Mouse (Mus musculus) kidney, postnatal 0 days (tissue): ENCODE measurements around the gene Myl6. TPM values are rescaled to one million over a fixed set of nuclear protein-coding genes. Genes with fewer than 3 reads are reported as not detected.

Source experiments
- ATAC-seq: fragments of 200-750 bp; cut with Nextera tagmentation; replicated peaks from 2 replicates; pipeline ENCODE4 v1.8.0; 2017; ENCODE audit warnings: low read depth, moderate number of reproducible peaks, moderate TSS enrichment, moderate library complexity; ENCODE audit not compliant: low FRiP score
- DNase-seq: peaks from one replicate; pipeline ENCODE4 v3.0.0-alpha.2; 2016; ENCODE audit warnings: low spot score
- H3K27ac ChIP-seq: fragments of 300-500 bp; sonication (generic); 2 replicates; pipeline ENCODE4 v1.5.1; 2014; ENCODE audit warnings: mild to moderate bottlenecking
- H3K27me3 ChIP-seq: fragments of 300-500 bp; sonication (generic); 2 replicates; pipeline ENCODE4 v1.6.1; 2014; ENCODE audit warnings: low read length, mixed read lengths; ENCODE audit not compliant: insufficient read depth
- H3K36me3 ChIP-seq: fragments of 300-500 bp; sonication (generic); 2 replicates; pipeline ENCODE4 v1.6.1; 2014; ENCODE audit warnings: low read length, mixed read lengths; ENCODE audit not compliant: insufficient read depth
- H3K4me1 ChIP-seq: fragments of 300-500 bp; sonication (generic); replicated peaks from 2 replicates; pipeline ENCODE4 v1.6.1; 2014; ENCODE audit warnings: antibody characterized with exemption, low read length, mixed read lengths; ENCODE audit not compliant: insufficient read depth
- H3K4me2 ChIP-seq: fragments of 300-500 bp; sonication (generic); 2 replicates; pipeline ENCODE4 v1.6.1; 2014; ENCODE audit warnings: mild to moderate bottlenecking, low read length, moderate library complexity, mixed read lengths
- H3K4me3 ChIP-seq: fragments of 300-500 bp; sonication (generic); replicated peaks from 2 replicates; pipeline ENCODE4 v1.5.1; 2014; ENCODE audit warnings: low read depth, low read length
- H3K9ac ChIP-seq: fragments of 300-500 bp; sonication (generic); 2 replicates; pipeline ENCODE4 v1.6.1; 2014; ENCODE audit warnings: low read depth, low read length
- H3K9me3 ChIP-seq: fragments of 300-500 bp; sonication (generic); replicated peaks from 2 replicates; pipeline ENCODE4 v1.6.1; 2016; ENCODE audit warnings: low read length, inconsistent platforms, mixed read lengths
- CTCF ChIP-seq: IDR thresholded peaks from 2 replicates; pipeline ENCODE4 v1.5.1; 2016; ENCODE audit warnings: antibody characterized with exemption, low read depth, mild to moderate bottlenecking, moderate library complexity
- WGBS: fragments of 180-500 bp; shearing (Covaris S2); extraction: QIAGEN DNeasy Blood & Tissue Kit; methylation state at CpG from one replicate; pipeline ENCODE4 v1.1.7; 2014; 5-methylcytosine and 5-hydroxymethylcytosine counted together
- polyA plus RNA-seq: library from polyadenylated mRNA; unstranded; fragments of >200 nt; fragmentation: Nextera tagmentation; extraction: Ambion mirVana; gene quantifications from 2 replicates; pipeline ENCODE4 v1.2.1, GENCODE M21; 2015

Gene Myl6
- polyA plus RNA-seq, 1 experiment from 2014 or later, result 1,495 TPM

DNA sequence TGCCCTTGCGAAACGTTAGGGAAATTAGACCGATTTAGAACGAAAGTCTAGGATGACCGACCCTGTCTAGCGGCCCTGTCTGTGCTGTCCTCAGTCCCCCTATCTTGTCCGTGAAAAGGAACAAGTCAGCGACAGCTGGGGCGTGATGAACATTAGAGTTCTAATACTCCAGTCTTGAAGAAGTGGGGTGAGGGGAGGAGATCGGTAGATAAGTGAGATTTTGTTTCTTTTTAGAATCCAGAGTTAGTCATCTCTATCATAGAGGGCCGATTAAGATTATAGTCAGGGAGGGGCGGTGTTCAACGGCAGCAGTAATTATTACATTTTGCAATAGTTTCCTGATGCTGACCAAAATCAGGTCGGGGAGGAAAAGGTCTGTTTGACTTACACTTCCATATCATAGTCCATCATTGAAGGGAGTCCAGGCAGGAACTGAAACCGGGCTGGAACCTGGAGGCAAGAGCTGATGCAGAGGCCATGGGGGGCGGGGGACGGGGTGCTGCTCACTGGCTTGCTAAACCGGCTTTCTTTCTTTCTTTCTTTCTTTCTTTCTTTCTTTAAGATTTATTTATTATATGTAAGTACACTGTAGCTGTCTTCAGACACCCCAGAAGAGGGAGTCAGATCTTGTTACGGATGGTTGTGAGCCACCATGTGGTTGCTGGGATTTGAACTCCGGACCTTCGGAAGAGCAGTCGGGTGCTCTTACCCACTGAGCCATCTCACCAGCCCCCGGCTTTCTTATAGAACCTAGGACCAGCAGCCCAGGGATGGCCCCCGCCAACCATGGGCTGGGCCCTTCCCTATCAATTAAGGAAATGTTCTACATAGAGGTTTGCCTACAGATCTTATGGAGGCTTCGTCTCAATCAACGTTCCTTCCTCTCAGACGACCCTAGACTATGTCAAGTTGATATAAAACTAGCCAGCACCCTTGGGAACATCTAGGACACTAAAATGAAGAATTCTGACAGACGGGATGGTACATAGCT is 32.7 kb upstream of the Myl6 start:
- Histone ChIP-seq H3K9me3 (no peaks in the 10 kb centered on the region), H3K4me1 (0 out of 2 replicates have a peak, but pooled peaks cover 8% of the 10 kb centered on the region), H3K9ac (peak overlapping the region; percentile 57), H3K4me2 (peak overlapping the region; percentile 78), H3K27ac (0 out of 2 replicates have a peak overlapping the region, but pooled peaks have one; percentile 0), H3K27me3 (no peaks in the 10 kb centered on the region), H3K36me3 (peaks cover 3% of the 10 kb centered on the region; the same call in 1 of the 2 replicates), H3K4me3 (peak overlapping the region; percentile 63)
- WGBS, result 26% methylated on average over 28 of the region's 28 CpGs
- TF ChIP-seq CTCF, result no peak
- ATAC-seq, result no peak
- DNase-seq, result no peak

DNA sequence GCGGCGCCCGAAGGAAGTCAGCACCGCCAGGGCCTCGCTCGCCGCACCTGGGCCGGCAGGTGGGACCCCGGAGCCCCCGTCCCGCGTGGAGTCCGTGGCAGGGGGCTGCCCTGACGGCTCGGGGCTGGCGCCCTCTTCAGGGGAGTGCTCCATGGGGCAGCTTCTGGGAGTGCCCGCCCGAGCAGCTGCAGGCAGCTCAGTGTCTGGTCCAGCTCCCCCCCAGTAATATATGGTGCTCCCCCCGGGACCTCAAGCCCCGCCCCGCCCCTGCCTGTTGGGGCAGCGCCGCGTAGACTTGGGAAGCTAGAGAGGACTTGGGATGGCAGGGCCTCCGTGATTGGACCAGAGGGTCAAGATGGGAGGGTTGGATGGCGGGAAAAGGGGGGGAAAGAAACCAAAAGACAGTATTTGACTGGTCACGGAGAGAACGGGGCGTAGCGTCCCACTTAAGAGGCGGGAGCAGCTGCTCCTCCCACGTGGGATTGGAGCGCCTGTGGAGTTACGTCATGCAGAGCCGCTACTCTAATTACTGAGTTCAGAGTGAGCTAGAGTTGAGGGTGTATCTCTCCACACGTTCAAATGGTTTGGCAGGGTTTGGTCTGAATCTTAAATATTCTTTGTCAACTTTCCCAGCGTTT is 31.8 kb upstream of the Myl6 start, which contains the start of gene Esyt1:
Gene Esyt1 (minus strand): TSS at position 201 of the 638 bp plus-strand sequence.
- TF ChIP-seq CTCF, result peak; percentile 57
- Histone ChIP-seq H3K27ac (peak within 1 kb of the TSS; percentile 63), H3K4me2 (peak within 1 kb of the TSS; percentile 78), H3K9me3 (no peaks in the 10 kb centered on the region), H3K27me3 (no peaks in the 10 kb centered on the region), H3K4me3 (peak within 1 kb of the TSS; percentile 63), H3K4me1 (0 out of 2 replicates have a peak, but pooled peaks cover 8% of the 10 kb centered on the region), H3K9ac (peak within 1 kb of the TSS; percentile 59), H3K36me3 (peaks cover 5% of the 10 kb centered on the region)
- DNase-seq (peak; percentile 99), ATAC-seq (peak; percentile 96)
- WGBS, result under 1% methylated on average over 37 of the region's 37 CpGs

DNA sequence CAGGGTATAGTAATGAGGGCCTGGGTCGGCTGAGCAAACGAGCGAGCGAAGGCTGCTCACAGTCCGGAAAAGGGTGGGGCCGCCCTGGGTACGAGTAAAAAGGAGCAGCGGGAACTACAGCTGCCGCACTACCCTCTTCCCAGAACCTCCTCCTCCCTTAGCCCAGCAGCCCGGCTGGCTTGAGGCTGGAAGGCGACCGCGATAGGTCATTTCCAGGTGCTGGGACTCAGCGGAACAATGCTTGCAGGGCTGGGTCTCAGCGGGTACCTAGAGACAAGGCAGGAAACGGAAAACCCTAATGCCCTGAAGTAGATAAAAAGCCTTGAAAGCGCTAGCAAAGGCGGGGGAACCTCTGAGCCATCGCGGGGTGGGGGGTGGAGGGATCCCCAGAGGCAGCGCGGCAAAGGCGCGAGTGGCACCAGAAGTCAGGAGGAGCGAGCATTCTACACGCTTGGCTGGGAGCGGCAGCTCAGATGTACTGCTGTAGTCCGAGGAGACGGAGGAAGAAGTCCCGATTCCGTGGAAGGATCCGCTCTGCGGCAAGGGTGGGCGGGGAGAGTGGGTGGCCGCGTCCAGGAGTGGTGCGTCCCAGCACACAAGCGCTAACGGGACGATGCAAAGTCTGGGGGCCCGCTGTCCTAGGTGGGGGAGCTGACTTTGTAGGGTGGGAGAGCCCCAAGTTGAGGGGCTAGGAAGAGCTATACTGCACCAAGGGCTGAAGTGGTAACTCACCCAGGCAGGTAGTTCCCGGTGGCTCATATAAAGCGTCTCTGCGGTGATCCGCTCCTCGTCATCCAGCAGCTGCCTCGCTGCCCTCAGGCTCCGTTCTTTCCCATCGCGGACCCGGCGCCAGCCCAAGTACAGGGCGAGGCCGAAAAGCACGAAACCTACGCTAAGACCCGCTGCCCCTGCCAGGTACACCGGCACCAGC is 31.1 kb upstream of the Myl6 start:
- ATAC-seq (peak; percentile 34; the same call in 1 of the 2 replicates), DNase-seq (peak; percentile 82)
- peaks cover 13% of the 10 kb centered on the region for H3K36me3 ChIP-seq
- no peak for TF ChIP-seq CTCF
- H3K27me3 ChIP-seq, result no peaks in the 10 kb centered on the region
- WGBS, result 1% methylated on average over 58 of the region's 58 CpGs
- no peaks in the 10 kb centered on the region for H3K9me3 ChIP-seq
- H3K4me3 ChIP-seq, result peak overlapping the region; percentile 63
- 0 out of 2 replicates have a peak, but pooled peaks cover 8% of the 10 kb centered on the region for H3K4me1 ChIP-seq
- H3K27ac ChIP-seq, result peak overlapping the region; percentile 63
- peak overlapping the region; percentile 78 for H3K4me2 ChIP-seq
- H3K9ac ChIP-seq, result peak overlapping the region; percentile 59

DNA sequence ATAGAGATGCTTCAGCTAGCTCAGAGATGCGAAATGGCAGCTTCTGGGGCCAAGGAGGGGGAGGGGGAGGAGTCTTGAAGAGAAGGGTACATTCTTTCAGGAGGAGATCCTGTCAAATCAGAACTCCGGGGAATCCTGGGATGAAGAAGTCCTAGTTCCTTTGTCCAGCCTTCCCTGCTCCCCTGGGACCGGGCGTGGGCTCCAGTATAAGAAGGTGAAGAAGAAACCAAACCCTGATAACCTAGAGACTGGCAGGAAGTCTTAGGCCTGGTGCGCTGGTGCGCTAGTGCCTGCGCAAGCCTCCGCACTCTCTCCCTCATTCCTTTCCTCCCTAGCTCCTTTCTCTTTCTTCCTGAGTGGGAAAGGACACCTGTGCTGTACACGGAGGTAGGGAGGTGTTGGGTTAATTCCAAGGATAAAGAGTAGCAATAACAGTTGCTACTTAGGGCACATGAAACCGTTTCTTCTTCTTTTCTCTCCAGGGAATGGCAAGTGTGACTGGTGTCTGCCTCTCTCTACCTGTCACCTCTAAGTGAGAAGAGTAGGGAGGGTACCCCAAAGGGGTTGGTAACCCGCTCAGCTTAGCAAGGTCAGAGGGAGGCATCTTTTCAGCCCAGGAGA is 30.3 kb upstream of the Myl6 start:
- H3K27me3 ChIP-seq, result no peaks in the 10 kb centered on the region
- no peak overlapping the region for H3K27ac ChIP-seq
- 36% methylated on average over 11 of the region's 11 CpGs for WGBS
- TF ChIP-seq CTCF, result no peak
- H3K4me3 ChIP-seq, result peak overlapping the region; percentile 63
- H3K9ac ChIP-seq, result peak overlapping the region; percentile 59
- DNase-seq, result no peak
- H3K9me3 ChIP-seq, result no peaks in the 10 kb centered on the region
- peaks cover 19% of the 10 kb centered on the region for H3K36me3 ChIP-seq
- H3K4me2 ChIP-seq, result peak overlapping the region; percentile 78
- 0 out of 2 replicates have a peak, but pooled peaks cover 8% of the 10 kb centered on the region for H3K4me1 ChIP-seq
- ATAC-seq, result no peak

DNA sequence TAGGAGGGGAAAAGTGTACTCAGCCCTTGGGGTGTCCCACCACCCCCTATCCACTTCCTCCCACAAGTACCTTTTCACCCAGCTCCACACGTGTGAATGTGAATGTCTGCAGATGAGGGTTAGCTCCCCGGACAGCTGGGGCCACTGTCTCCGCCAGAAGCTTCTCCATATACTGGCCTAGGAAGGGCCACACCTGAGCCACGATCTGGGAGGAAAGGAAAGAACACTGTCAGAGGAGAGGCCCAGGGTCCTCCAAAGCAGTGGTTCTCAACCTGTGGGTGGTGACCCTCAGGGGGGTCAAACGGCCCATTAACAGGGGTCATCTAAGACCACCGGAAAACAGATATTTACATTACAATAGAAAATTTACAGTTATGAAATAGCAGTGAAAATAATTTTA is 28.4 kb upstream of the Myl6 start:
- Histone ChIP-seq H3K36me3 (peaks cover 19% of the 10 kb centered on the region), H3K4me3 (no peak overlapping the region), H3K9ac (no peak overlapping the region), H3K4me2 (no peak overlapping the region), H3K9me3 (no peaks in the 10 kb centered on the region), H3K4me1 (0 out of 2 replicates have a peak, but pooled peaks cover 8% of the 10 kb centered on the region), H3K27me3 (no peaks in the 10 kb centered on the region), H3K27ac (no peak overlapping the region)
- WGBS, result 71% methylated on average over 6 of the region's 6 CpGs
- ATAC-seq (no peak), DNase-seq (no peak)
- TF ChIP-seq CTCF, result no peak
